Mouse (Mus musculus) myocyte (in vitro differentiated cells): ENCODE results near the gene Man2a1.

Experiments used
- MAX ChIP-seq: IDR thresholded peaks from one replicate; pipeline ENCODE4 v1.6.1; 2011; ENCODE audit warnings: low read depth, mild to moderate bottlenecking, control low read depth
- POLR2A ChIP-seq: IDR thresholded peaks from one replicate; pipeline ENCODE4 v1.6.1; 2011; ENCODE audit warnings: low read depth, mild to moderate bottlenecking, control low read depth, moderate library complexity; ENCODE audit not compliant: insufficient read length
- POLR2AphosphoS2 ChIP-seq: IDR thresholded peaks from one replicate; pipeline ENCODE4 v1.6.1; 2011; ENCODE audit warnings: low read depth, control low read depth; ENCODE audit not compliant: insufficient read length

DNA sequence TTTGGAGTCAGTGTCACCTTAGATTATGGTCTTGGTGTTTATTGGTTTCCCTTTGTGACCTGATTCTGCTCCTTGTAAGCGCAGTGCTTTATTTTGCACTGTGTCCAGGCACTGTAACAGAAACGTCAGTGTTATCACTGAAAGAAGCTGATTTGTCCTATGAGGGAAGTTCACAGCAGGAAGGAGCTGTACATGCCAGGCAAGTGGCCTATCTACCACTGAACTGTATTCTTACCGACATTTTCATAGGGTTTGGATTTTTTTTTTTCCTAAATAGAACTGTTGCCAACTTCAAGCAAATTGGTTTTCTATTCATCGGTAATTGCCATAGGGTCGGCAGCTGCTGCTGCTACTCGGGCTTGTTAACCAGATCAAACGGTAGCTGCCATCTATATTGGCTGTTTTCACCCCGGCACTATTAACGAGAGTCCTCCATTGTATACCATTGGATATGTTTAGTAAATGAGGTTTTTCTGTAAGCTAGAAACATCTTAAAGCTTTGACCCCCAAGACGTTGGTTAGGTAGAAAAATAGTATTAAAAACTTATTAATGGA lies 96.8 kb downstream of the Man2a1 start:
- TF ChIP-seq POLR2AphosphoS2 (no peak), POLR2A (no peak), MAX (no peak)
